Mouse (Mus musculus): ENCODE measurements around the gene Map1lc3b. TPM values are rescaled to one million over a fixed set of nuclear protein-coding genes. Genes with fewer than 3 reads are reported as not detected.
A peak's percentile ranks its signal among the peaks of the same experiment; 100 is the strongest.

Gene Map1lc3b
- polyA plus RNA-seq, 1 experiment, result 140 TPM

DNA sequence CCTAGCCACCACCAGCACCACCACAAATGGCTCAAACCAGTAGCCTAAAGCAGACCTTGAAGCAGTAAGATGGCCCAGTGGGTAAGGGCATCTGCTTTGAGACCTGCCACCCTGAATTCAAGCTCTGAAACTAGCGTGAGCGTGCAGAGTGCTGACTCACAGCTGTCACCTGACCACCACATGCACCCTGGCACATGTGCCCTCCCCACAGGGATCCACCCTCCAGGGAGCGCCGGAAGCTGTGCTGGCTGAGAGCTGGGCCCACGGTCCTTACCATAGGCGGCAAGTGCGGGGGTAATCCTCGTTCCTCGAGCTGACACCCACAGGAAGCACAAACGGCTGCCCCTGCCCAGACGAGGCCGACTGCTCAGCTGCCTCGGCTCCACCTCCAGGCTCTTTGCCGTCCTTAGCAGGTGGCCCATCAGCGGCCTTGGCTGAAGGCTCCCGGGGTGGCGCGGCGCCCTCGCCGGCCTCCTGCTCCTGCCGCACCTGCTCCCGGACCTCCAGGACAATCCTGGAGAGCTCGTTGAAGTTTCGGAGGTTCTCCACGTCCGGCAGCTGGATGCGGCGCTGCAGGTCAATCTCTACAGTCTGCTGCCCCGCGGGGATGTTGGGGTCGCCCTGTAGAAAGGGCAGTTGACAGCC, 36.2 kb upstream of the Map1lc3b start:
- no peak for TF ChIP-seq POLR2A (IDR thresholded peaks at IDR 0.05; ENCODE audit: borderline replicate concordance, extremely low read depth, low read depth, low read length)
- no peak for TF ChIP-seq CTCF (IDR thresholded peaks at IDR 0.05; ENCODE audit: insufficient read depth, low read length)
- WGBS, result 92% methylated on average over 32 of the region's 32 CpGs
- no peak for DNase-seq
- Histone ChIP-seq H3K4me3 (replicated peaks; ENCODE audit: extremely low read depth, low read depth, low read length) (no peak overlapping the region), H3K4me1 (ENCODE audit: control insufficient read depth, insufficient read depth, low read length) (no peaks in the 10 kb centered on the region)

DNA sequence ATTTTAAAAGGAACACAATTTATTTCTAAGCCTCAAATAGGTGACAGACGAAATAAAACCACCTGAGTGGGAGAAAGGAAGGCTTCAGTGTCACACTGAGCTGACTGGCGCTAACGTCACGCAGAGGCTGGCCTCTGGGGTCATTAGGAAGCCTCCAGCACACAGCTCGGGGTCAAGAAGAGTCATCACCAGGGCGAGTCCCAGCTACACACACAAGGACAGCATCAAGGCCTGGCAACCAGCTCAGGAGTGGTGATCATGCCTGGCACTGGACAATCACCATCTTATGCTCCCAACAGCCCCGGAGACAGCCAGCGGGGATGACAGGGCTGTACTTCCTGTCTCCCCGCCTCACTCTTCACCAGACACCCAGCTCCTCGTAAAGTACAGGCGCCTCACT, 32.4 kb upstream of the Map1lc3b start:
- DNase-seq, result no peak
- Histone ChIP-seq H3K4me1 (ENCODE audit: control insufficient read depth, insufficient read depth, low read length) (peaks cover 3% of the 10 kb centered on the region; the same call in 1 of the 2 replicates), H3K4me3 (replicated peaks; ENCODE audit: extremely low read depth, low read depth, low read length) (no peak overlapping the region)
- TF ChIP-seq POLR2A (IDR thresholded peaks at IDR 0.05; ENCODE audit: borderline replicate concordance, extremely low read depth, low read depth, low read length) (no peak), CTCF (IDR thresholded peaks at IDR 0.05; ENCODE audit: insufficient read depth, low read length) (no peak)
- WGBS, result 83% methylated on average over 11 of the region's 11 CpGs

GRCm38 (mm10) chr8:121558538-121558937, 31.6 kb upstream of the Map1lc3b start:
- WGBS, result 90% methylated on average over 16 of the region's 16 CpGs
- no peak for DNase-seq
- no peak overlapping the region for H3K4me3 ChIP-seq (replicated peaks; ENCODE audit: extremely low read depth, low read depth, low read length)

DNA sequence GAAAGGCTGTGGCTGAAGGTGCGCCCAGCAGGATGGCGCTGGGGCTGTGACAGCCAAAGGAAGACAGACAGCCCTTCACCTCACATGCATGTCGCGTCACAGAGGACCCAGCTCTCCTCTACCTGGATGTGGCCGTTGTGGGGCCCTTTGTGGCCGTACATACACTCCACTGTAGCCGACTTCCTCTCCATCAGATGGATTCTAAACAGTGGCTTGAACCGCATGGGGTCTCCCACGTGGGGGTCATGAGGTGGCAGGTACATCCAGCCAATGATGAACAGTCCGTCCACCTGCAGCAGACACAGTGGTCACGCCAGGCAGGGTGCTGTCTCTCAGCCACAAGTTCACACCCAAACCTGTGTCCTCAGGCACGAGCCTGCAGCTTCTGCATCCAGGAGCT, 30.4 kb upstream of the Map1lc3b start:
- TF ChIP-seq CTCF (IDR thresholded peaks at IDR 0.05; ENCODE audit: insufficient read depth, low read length) (no peak), POLR2A (IDR thresholded peaks at IDR 0.05; ENCODE audit: borderline replicate concordance, extremely low read depth, low read depth, low read length) (no peak)
- Histone ChIP-seq H3K4me3 (replicated peaks; ENCODE audit: extremely low read depth, low read depth, low read length) (no peak overlapping the region), H3K4me1 (ENCODE audit: control insufficient read depth, insufficient read depth, low read length) (peaks cover 3% of the 10 kb centered on the region; the same call in 1 of the 2 replicates)
- no peak for DNase-seq
- WGBS, result 91% methylated on average over 12 of the region's 12 CpGs

More at GRCm38 (mm10) chr8:121558538-121558937, 31.6 kb upstream of the Map1lc3b start:
- TF ChIP-seq CTCF (IDR thresholded peaks at IDR 0.05; ENCODE audit: insufficient read depth, low read length) (no peak), POLR2A (IDR thresholded peaks at IDR 0.05; ENCODE audit: borderline replicate concordance, extremely low read depth, low read depth, low read length) (no peak)
- H3K4me1 ChIP-seq (ENCODE audit: control insufficient read depth, insufficient read depth, low read length), result peaks cover 3% of the 10 kb centered on the region; the same call in 1 of the 2 replicates

DNA sequence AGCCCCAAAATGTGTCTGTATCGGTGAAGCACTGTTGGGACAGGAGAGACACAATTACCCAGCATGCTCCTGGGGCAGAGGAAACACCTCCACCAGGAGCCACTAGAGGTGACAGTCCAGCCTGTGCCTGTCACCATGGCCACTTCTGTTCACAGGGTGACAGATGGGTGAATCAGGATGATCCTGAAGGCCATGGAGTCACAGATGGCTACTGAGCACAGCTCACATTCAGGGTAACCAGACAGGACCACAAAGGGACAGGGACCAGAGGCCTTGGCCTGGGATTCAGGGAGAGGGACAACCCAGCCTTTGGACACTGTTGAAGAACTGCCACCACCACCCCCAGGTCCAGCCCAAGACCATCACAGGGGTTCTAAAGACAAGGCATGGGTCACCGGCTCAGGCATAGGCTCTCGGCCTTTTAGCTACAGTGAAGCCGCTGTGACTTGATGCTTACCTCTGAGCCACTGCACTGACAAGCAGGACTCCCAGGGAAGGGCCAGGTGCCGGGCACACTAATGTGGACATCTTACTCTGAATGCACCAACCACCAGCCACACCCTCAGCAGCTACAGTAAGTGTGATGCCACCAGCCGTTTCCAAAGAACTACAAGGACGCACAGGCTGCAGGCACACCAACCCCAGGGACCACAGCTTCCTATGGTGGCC, 29.6 kb upstream of the Map1lc3b start:
- TF ChIP-seq POLR2A (IDR thresholded peaks at IDR 0.05; ENCODE audit: borderline replicate concordance, extremely low read depth, low read depth, low read length) (no peak), CTCF (IDR thresholded peaks at IDR 0.05; ENCODE audit: insufficient read depth, low read length) (no peak)
- DNase-seq, result no peak
- peaks cover 3% of the 10 kb centered on the region; the same call in 1 of the 2 replicates for H3K4me1 ChIP-seq (ENCODE audit: control insufficient read depth, insufficient read depth, low read length)
- no peak overlapping the region for H3K4me3 ChIP-seq (replicated peaks; ENCODE audit: extremely low read depth, low read depth, low read length)
- whole genome bisulfite sequencing, result 96% methylated on average over 7 of the region's 7 CpGs

DNA sequence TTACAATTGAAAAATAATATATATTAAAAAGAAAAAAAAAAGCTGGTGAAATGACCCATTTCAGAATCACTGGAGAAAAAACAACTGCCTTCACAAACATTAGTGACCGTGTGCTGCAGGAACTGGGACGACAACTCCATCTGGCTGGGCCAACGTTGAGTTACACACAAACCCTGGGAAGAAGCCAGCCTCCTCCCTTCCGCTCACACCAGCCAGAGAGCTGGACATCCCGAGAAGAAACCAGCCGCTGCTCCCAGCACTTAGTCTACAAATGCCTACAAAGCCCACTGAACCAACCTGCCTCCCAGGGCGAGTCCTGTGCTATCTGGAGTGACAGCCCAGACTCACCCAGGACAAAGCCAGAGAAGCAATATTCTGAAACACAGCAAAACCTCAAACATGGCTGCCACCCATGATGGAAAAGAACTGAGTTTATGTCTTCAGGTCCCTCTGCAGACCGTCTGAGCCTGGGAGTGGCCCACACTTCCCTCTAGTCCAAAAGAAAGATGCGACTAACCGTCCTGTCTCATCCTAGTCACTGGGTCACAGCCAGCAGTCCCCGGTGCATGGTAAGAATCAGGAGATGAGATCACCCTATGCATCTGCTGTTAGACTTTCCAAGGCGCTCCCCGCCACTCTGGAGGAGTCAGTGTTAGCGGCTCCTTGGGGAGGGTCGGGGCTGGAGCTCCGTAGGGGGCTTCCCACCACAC, 28.4 kb upstream of the Map1lc3b start:
- 64% methylated on average over 16 of the region's 16 CpGs for WGBS
- Histone ChIP-seq H3K4me3 (replicated peaks; ENCODE audit: extremely low read depth, low read depth, low read length) (no peak overlapping the region), H3K4me1 (ENCODE audit: control insufficient read depth, insufficient read depth, low read length) (peaks cover 3% of the 10 kb centered on the region; the same call in 1 of the 2 replicates)
- TF ChIP-seq CTCF (IDR thresholded peaks at IDR 0.05; ENCODE audit: insufficient read depth, low read length) (peak; percentile 16; the same call in 1 of the 2 replicates), POLR2A (IDR thresholded peaks at IDR 0.05; ENCODE audit: borderline replicate concordance, extremely low read depth, low read depth, low read length) (no peak)
- no peak for DNase-seq

- Histone ChIP-seq H3K4me3 (replicated peaks; ENCODE audit: extremely low read depth, low read depth, low read length) (no peak overlapping the region), H3K4me1 (ENCODE audit: control insufficient read depth, insufficient read depth, low read length) (peaks cover 3% of the 10 kb centered on the region; the same call in 1 of the 2 replicates)
- no peak for TF ChIP-seq CTCF (IDR thresholded peaks at IDR 0.05; ENCODE audit: insufficient read depth, low read length)
- TF ChIP-seq POLR2A (IDR thresholded peaks at IDR 0.05; ENCODE audit: borderline replicate concordance, extremely low read depth, low read depth, low read length), result no peak
- 45% methylated on average over 9 of the region's 9 CpGs for WGBS
- peak; percentile 61 for DNase-seq
Measured at GRCm38 (mm10) chr8:121562941-121563351, 27.2 kb upstream of the Map1lc3b start.

DNA sequence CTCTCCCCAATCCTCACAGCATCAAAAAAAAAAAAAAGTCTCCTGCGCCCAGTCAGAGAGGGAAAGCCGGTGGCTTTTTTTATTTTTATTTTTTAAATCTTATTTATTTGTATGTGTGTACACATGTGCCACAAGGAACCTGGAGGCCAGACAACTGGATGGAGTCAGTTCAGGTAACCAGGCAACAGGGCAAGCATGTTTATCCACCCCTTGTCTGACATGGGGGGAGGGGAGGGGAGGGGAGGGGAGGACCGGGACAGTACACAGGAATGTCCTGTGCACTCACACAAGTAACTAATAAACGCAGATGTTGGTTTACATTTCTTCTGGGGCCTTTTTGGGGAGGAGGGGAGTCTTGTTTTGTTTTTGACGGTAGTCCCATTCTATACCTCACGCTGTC, 26.5 kb upstream of the Map1lc3b start:
- peaks cover 7% of the 10 kb centered on the region; the same call in 1 of the 2 replicates for H3K4me1 ChIP-seq (ENCODE audit: control insufficient read depth, insufficient read depth, low read length)
- H3K4me3 ChIP-seq (replicated peaks; ENCODE audit: extremely low read depth, low read depth, low read length), result no peak overlapping the region
- WGBS, result 53% methylated on average over 6 of the region's 6 CpGs
- no peak for TF ChIP-seq POLR2A (IDR thresholded peaks at IDR 0.05; ENCODE audit: borderline replicate concordance, extremely low read depth, low read depth, low read length)
- no peak for TF ChIP-seq CTCF (IDR thresholded peaks at IDR 0.05; ENCODE audit: insufficient read depth, low read length)
- DNase-seq, result no peak

- no peak overlapping the region for H3K4me3 ChIP-seq (replicated peaks; ENCODE audit: extremely low read depth, low read depth, low read length)
- TF ChIP-seq CTCF (IDR thresholded peaks at IDR 0.05; ENCODE audit: insufficient read depth, low read length) (no peak), POLR2A (IDR thresholded peaks at IDR 0.05; ENCODE audit: borderline replicate concordance, extremely low read depth, low read depth, low read length) (no peak)
- DNase-seq, result no peak
- H3K4me1 ChIP-seq (ENCODE audit: control insufficient read depth, insufficient read depth, low read length), result peaks cover 8% of the 10 kb centered on the region
- 60% methylated on average over 6 of the region's 6 CpGs for WGBS
Measured at GRCm38 (mm10) chr8:121568321-121568720, 21.8 kb upstream of the Map1lc3b start.
